Mouse (Mus musculus): ENCODE results near the gene Hnrnpa1. TPM values are rescaled to one million over a fixed set of nuclear protein-coding genes. Genes with fewer than 3 reads are reported as not detected.

The Hnrnpa1 gene
- polyA plus RNA-seq, 1 experiment = 53.3 TPM

DNA sequence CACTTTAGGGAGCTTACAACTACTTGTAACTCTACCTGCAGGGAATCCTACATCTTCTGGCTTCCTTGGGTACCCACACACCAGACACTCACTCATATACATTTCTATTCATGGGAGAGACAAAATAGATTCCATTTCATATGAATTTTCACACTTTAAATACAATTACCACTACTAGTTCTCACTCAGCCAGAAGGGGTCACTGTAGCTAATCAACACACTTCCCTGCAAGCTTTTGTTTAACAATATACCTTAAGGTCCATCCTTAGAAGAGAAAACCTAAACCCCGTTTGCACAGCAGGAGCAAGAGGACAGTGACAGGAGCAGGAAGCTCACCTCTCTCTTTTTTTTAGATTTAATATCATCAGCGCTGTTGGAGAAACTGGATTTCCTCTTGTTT lies 35.1 kb upstream of the Hnrnpa1 start:
- Histone ChIP-seq H3K27ac (ENCODE audit: control insufficient read depth, insufficient read depth, low read depth, low read length) (no peak overlapping the region), H3K4me3 (ENCODE audit: control insufficient read depth, low read depth, low read length) (no peak overlapping the region), H3K27me3 (ENCODE audit: control insufficient read depth, insufficient read depth, low read length) (no peaks in the 10 kb centered on the region), H3K36me3 (ENCODE audit: control insufficient read depth, insufficient read depth, low read length) (peaks cover 2% of the 10 kb centered on the region; the same call in 1 of the 2 replicates), H3K4me1 (ENCODE audit: control insufficient read depth, insufficient read depth, low read length) (no peaks in the 10 kb centered on the region)
- TF ChIP-seq CTCF (IDR thresholded peaks at IDR 0.05; ENCODE audit: control insufficient read depth, insufficient read depth, insufficient replicate concordance, low read depth, low read length) (no peak), POLR2A (IDR thresholded peaks at IDR 0.05; ENCODE audit: control insufficient read depth, low read depth, low read length) (no peak)

DNA sequence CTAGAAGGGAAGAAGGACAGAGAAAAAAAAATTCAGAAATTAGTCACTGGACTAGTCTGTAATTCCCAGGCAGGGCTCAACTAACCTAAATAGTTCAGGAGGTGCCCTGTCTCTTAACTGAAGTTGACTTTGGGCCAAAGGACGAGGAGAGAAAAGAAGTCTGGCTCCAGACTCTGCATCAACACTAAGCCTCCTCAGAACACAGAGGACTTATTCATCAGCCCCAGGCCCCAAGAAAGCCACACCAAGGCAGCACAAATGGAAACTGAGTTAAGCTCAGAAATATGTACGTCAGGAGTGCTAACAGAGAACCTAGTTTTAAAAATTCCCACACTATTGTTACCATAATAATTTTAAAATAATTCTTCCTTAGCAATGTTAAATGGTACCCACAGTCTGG lies 26.1 kb upstream of the Hnrnpa1 start:
- Histone ChIP-seq H3K4me3 (ENCODE audit: control insufficient read depth, low read depth, low read length) (no peak overlapping the region), H3K27ac (ENCODE audit: control insufficient read depth, insufficient read depth, low read depth, low read length) (peak overlapping the region; percentile 13; the same call in 1 of the 2 replicates), H3K36me3 (ENCODE audit: control insufficient read depth, insufficient read depth, low read length) (peaks cover 2% of the 10 kb centered on the region; the same call in 1 of the 2 replicates), H3K27me3 (ENCODE audit: control insufficient read depth, insufficient read depth, low read length) (no peaks in the 10 kb centered on the region), H3K4me1 (ENCODE audit: control insufficient read depth, insufficient read depth, low read length) (peaks cover 12% of the 10 kb centered on the region)
- no peak for TF ChIP-seq CTCF (IDR thresholded peaks at IDR 0.05; ENCODE audit: control insufficient read depth, insufficient read depth, insufficient replicate concordance, low read depth, low read length)
- TF ChIP-seq POLR2A (IDR thresholded peaks at IDR 0.05; ENCODE audit: control insufficient read depth, low read depth, low read length) = no peak

DNA sequence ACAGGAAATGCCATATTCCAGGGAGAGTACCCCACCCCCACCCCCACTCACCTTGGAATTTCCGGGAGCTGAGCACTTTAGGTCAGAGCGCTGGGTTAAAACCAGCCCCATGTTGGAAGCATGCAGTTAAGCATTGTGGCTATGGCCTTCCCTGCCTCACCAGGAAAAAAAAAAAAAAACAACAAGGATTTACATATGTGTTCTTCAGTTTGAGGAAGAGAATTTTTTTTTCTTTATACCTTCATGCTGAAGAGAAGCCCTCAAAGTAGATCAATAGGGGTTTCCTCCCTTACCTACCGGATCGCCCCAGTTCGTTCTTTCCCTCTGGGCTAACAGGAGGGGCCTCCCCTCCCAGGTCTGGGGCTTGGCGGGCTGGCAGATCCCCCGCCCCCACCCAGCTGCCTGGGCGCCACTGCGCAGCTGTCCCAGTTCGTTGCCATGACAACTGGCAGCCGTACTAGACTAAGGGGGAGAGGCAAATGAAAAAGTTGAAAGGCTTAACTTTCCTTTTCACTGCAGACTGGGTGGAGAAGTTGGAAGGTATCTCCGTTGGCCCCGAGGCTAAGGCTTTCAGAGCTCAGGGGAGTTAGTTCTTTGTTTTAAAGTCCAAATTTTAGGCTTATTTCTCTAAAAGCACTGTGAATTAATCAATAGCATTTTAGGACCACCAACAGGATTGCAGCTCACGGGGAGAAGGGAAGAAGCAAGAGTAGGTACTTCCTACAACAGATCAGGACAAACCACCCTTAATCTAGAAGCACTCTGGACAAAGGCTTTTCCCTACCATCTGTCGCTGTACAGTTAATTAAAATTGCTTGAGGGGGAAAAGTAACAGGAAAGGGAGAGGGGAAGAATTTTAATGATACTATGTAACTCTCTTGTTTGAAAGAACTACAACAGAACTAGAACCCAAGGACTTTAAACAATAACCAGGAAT lies 25.0 kb upstream of the Hnrnpa1 start:
- H3K36me3 ChIP-seq (ENCODE audit: control insufficient read depth, insufficient read depth, low read length) = no peaks in the 10 kb centered on the region
- TF ChIP-seq POLR2A (IDR thresholded peaks at IDR 0.05; ENCODE audit: control insufficient read depth, low read depth, low read length) (no peak), CTCF (IDR thresholded peaks at IDR 0.05; ENCODE audit: control insufficient read depth, insufficient read depth, insufficient replicate concordance, low read depth, low read length) (no peak)
- peak overlapping the region; percentile 83 for H3K27ac ChIP-seq (ENCODE audit: control insufficient read depth, insufficient read depth, low read depth, low read length)
- peaks cover 12% of the 10 kb centered on the region for H3K4me1 ChIP-seq (ENCODE audit: control insufficient read depth, insufficient read depth, low read length)
- H3K27me3 ChIP-seq (ENCODE audit: control insufficient read depth, insufficient read depth, low read length) = no peaks in the 10 kb centered on the region
- H3K4me3 ChIP-seq (ENCODE audit: control insufficient read depth, low read depth, low read length) = peak overlapping the region; percentile 72

DNA sequence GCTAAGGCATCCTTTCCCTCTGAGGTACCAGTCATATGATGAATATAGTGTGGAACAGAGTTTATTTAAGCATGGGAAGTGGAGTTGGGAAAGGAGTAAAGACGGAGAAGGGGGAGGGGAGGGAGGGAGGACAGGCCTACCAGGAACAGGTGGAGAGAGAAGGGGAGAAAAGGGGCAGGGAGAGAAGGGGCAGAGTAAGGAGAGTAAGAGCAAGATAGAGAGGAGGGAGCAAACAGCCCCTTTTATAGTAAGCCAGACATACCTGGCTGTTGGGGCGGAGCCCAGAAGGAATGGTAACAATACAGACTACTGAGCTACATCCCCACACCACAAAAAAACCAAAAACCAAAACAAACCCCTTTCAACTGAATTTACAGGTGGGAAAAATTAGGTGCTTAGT lies 24.2 kb upstream of the Hnrnpa1 start:
- H3K36me3 ChIP-seq (ENCODE audit: control insufficient read depth, insufficient read depth, low read length) = no peaks in the 10 kb centered on the region
- H3K4me3 ChIP-seq (ENCODE audit: control insufficient read depth, low read depth, low read length) = no peak overlapping the region
- H3K4me1 ChIP-seq (ENCODE audit: control insufficient read depth, insufficient read depth, low read length) = peaks cover 12% of the 10 kb centered on the region
- no peaks in the 10 kb centered on the region for H3K27me3 ChIP-seq (ENCODE audit: control insufficient read depth, insufficient read depth, low read length)
- peak overlapping the region; percentile 17; the same call in 1 of the 2 replicates for H3K27ac ChIP-seq (ENCODE audit: control insufficient read depth, insufficient read depth, low read depth, low read length)
- no peak for TF ChIP-seq CTCF (IDR thresholded peaks at IDR 0.05; ENCODE audit: control insufficient read depth, insufficient read depth, insufficient replicate concordance, low read depth, low read length)
- no peak for TF ChIP-seq POLR2A (IDR thresholded peaks at IDR 0.05; ENCODE audit: control insufficient read depth, low read depth, low read length)

DNA sequence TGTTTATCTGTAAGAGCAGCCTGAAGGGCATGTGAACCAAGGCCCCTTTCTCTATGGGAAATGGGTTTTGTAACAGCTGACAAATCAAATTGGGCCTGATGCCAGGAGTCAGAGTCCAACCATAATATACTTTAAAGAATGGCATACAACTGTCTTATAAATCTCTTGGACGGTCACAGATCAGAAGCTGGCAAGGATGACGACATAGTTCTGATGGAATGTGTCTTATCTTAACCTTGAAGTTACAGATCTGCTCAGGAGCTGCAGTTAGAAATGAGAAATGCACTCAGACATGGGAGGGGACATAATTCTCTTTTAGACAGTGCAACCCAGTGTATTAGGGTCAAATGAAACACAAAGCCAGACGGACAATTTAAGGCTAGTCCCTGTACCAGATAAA lies 19.4 kb upstream of the Hnrnpa1 start:
- no peak overlapping the region for H3K4me3 ChIP-seq (ENCODE audit: control insufficient read depth, low read depth, low read length)
- 0 out of 2 replicates have a peak overlapping the region, but pooled peaks have one; percentile 4 for H3K27ac ChIP-seq (ENCODE audit: control insufficient read depth, insufficient read depth, low read depth, low read length)
- H3K36me3 ChIP-seq (ENCODE audit: control insufficient read depth, insufficient read depth, low read length) = no peaks in the 10 kb centered on the region
- H3K27me3 ChIP-seq (ENCODE audit: control insufficient read depth, insufficient read depth, low read length) = no peaks in the 10 kb centered on the region
- H3K4me1 ChIP-seq (ENCODE audit: control insufficient read depth, insufficient read depth, low read length) = peaks cover 4% of the 10 kb centered on the region; the same call in 1 of the 2 replicates
- TF ChIP-seq POLR2A (IDR thresholded peaks at IDR 0.05; ENCODE audit: control insufficient read depth, low read depth, low read length) = no peak
- no peak for TF ChIP-seq CTCF (IDR thresholded peaks at IDR 0.05; ENCODE audit: control insufficient read depth, insufficient read depth, insufficient replicate concordance, low read depth, low read length)

DNA sequence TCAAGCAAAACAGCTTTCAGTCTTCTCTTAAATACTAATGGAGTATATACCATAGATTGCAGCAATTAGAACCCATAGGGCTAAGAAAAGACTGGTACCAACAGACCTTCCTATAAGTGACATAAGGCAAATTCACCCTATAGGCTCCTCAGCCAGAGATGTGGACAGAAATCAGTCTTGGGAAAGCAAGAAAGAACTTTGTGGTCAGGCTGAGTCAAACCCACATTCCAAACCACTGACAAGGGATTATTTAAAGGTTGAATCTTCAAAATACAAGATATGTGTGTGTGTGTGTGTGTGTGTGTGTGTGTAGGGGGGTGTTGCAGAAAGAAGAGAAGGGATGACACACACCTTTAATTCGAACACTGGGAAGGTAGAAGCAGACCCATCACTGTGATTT lies 18.8 kb upstream of the Hnrnpa1 start:
- Histone ChIP-seq H3K27ac (ENCODE audit: control insufficient read depth, insufficient read depth, low read depth, low read length) (no peak overlapping the region), H3K27me3 (ENCODE audit: control insufficient read depth, insufficient read depth, low read length) (no peaks in the 10 kb centered on the region), H3K36me3 (ENCODE audit: control insufficient read depth, insufficient read depth, low read length) (no peaks in the 10 kb centered on the region), H3K4me1 (ENCODE audit: control insufficient read depth, insufficient read depth, low read length) (no peaks in the 10 kb centered on the region), H3K4me3 (ENCODE audit: control insufficient read depth, low read depth, low read length) (no peak overlapping the region)
- TF ChIP-seq CTCF (IDR thresholded peaks at IDR 0.05; ENCODE audit: control insufficient read depth, insufficient read depth, insufficient replicate concordance, low read depth, low read length) (no peak), POLR2A (IDR thresholded peaks at IDR 0.05; ENCODE audit: control insufficient read depth, low read depth, low read length) (no peak)

DNA sequence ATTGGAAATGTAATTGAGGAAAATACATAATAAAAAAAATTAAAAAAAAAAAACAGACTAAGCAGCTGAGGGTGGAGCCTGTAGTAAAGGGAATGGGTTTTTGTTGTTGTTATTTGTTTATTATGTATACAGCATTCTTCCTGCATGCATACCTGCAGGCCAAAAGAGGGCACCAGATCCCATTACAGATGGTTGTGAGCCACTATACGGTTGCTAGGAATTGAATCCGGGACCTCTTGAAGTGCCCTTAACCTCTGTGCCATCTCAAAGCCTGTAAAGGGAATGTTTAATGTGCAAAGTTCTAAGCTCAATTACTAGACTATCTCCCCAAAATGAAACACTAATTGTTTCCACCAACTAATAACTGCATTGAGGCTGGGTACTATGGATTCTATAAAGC lies 16.1 kb upstream of the Hnrnpa1 start:
- Histone ChIP-seq H3K4me3 (ENCODE audit: control insufficient read depth, low read depth, low read length) (no peak overlapping the region), H3K27ac (ENCODE audit: control insufficient read depth, insufficient read depth, low read depth, low read length) (no peak overlapping the region), H3K4me1 (ENCODE audit: control insufficient read depth, insufficient read depth, low read length) (no peaks in the 10 kb centered on the region), H3K27me3 (ENCODE audit: control insufficient read depth, insufficient read depth, low read length) (no peaks in the 10 kb centered on the region), H3K36me3 (ENCODE audit: control insufficient read depth, insufficient read depth, low read length) (no peaks in the 10 kb centered on the region)
- TF ChIP-seq POLR2A (IDR thresholded peaks at IDR 0.05; ENCODE audit: control insufficient read depth, low read depth, low read length) (no peak), CTCF (IDR thresholded peaks at IDR 0.05; ENCODE audit: control insufficient read depth, insufficient read depth, insufficient replicate concordance, low read depth, low read length) (no peak)

Measured in testis, adult 2 months (tissue).